Mouse (Mus musculus) liver, postnatal 0 days (tissue): ENCODE data around the gene Elmo3.

Source experiments
- CTCF ChIP-seq: sonication (generic); IDR thresholded peaks from 2 replicates; pipeline ENCODE4 v1.5.1; 2016; ENCODE audit warnings: antibody characterized with exemption, low read depth
- EP300 ChIP-seq: IDR thresholded peaks from 2 replicates; pipeline ENCODE4 v1.6.1; 2016; ENCODE audit warnings: antibody characterized with exemption, low read depth, mild to moderate bottlenecking

GRCm38 (mm10) chr8:105258911-105259720 is 46.3 kb upstream of the Elmo3 start:
- TF ChIP-seq CTCF (peak; percentile 26), EP300 (no peak)
